Comparison of ENCODE assay signal across 16 mouse cellular contexts in the genomic region with DNA sequence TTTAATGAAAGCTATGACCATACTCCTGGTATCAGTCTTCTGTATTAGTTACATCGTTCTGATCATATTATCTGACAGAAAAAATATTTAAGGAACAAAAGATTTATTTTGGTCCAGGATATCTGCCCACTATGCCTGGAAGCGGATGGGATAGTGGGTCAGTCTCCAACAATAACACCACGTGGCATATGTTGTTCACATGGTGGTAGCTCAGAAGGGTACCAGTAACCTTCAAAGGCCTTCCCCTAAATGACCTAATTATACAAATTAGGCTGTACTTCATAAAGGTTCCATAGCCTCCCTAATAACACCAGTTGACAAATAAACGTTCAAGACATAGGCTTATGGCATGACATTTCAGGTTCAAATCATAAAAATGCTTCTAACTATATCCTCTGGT. TPM values are rescaled to one million over a fixed set of nuclear protein-coding genes. Genes with fewer than 3 reads are reported as not detected.
A peak's percentile ranks its signal among the peaks of the same experiment; 100 is the strongest.
DNase-seq lines count a peak whose midpoint lies in the region; ATAC-seq and TF ChIP-seq lines count a peak whose summit lies in the region.
"Had no signal": no experiment of that assay in that cellular context is flagged by ENCODE, and none has a peak within 500 bp of the region (broad histone marks: within the 10 kb centered on the region; RNA-seq: fewer than 3 reads in every experiment).

No protein-coding gene starts in this region.

- no peak for TF ChIP-seq POLR2A in kidney, adult 2 months (IDR thresholded peaks at IDR 0.05; ENCODE audit: low read depth, low read length)

- no peak for DNase-seq in heart, adult 18-20 months
- DNase-seq in kidney, adult 2 months, result peak; percentile 17
- no peak for DNase-seq in kidney, postnatal 25 days
- DNase-seq: cerebellum, adult 11-12 months; cerebellum, adult 9-11 months; right cerebral cortex, postnatal 4 days had no signal

- H3K4me2 ChIP-seq in heart, embryonic 12.5 days, result no peak overlapping the region
- H3K4me2 ChIP-seq: embryonic facial prominence, embryonic 12.5 days; midbrain, embryonic 12.5 days; neural tube, embryonic 13.5 days had no signal

- WGBS in heart, embryonic 12.5 days, result 65% methylated on average over 4 of the region's 4 CpGs
- WGBS in kidney, adult 2 months, result 72% methylated on average over 4 of the region's 4 CpGs

- H3K27ac ChIP-seq in heart, embryonic 12.5 days (ENCODE audit: poor library complexity, severe bottlenecking), result no peak overlapping the region
- H3K27ac ChIP-seq in kidney, adult 2 months (ENCODE audit: insufficient read depth, low read depth, low read length), result no peak overlapping the region
- H3K27ac ChIP-seq: embryonic facial prominence, embryonic 12.5 days; midbrain, embryonic 12.5 days; neural tube, embryonic 13.5 days had no signal

- no peaks in the 10 kb centered on the region for H3K9me3 ChIP-seq in heart, embryonic 12.5 days (replicated peaks)
- H3K9me3 ChIP-seq in megakaryocyte, embryonic 14.5 days, result no peaks in the 10 kb centered on the region
- H3K9me3 ChIP-seq: embryonic facial prominence, embryonic 12.5 days; lung, embryonic 15.5 days; midbrain, embryonic 12.5 days; neural tube, embryonic 13.5 days had no signal

- ATAC-seq in heart, embryonic 12.5 days (ENCODE audit: insufficient number of reproducible peaks, low FRiP score), result 0 out of 2 replicates have a peak, but pooled peaks have one; percentile 54
- no peak for ATAC-seq in megakaryocyte, adult 5-6 weeks (ENCODE audit: poor library complexity, severe bottlenecking)
- no peak for ATAC-seq in monocyte, adult 5-6 weeks (replicated peaks; ENCODE audit: insufficient number of reproducible peaks, low FRiP score, low TSS enrichment, poor library complexity, severe bottlenecking)
- ATAC-seq: forebrain, embryonic 14.5 days; hindbrain, embryonic 16.5 days had no signal

- H3K4me1 ChIP-seq in heart, embryonic 12.5 days (replicated peaks), result peaks cover 17% of the 10 kb centered on the region; the same call in 1 of the 2 replicates
- H3K4me1 ChIP-seq in kidney, adult 2 months (ENCODE audit: control insufficient read depth, insufficient read depth, low read length), result no peaks in the 10 kb centered on the region
- H3K4me1 ChIP-seq in megakaryocyte, embryonic 14.5 days, result peaks cover 39% of the 10 kb centered on the region
- H3K4me1 ChIP-seq: embryonic facial prominence, embryonic 12.5 days; midbrain, embryonic 12.5 days; neural tube, embryonic 13.5 days had no signal

- H3K4me3 ChIP-seq in heart, embryonic 12.5 days, result no peak overlapping the region
- H3K4me3 ChIP-seq in kidney, adult 2 months (ENCODE audit: insufficient read depth, low read depth, low read length), result no peak overlapping the region
- H3K4me3 ChIP-seq in megakaryocyte, embryonic 14.5 days (replicated peaks), result peak overlapping the region; percentile 62
- H3K4me3 ChIP-seq: embryonic facial prominence, embryonic 12.5 days; midbrain, embryonic 12.5 days; neural tube, embryonic 13.5 days had no signal

- no peaks in the 10 kb centered on the region for H3K27me3 ChIP-seq in heart, embryonic 12.5 days (replicated peaks)
- H3K27me3 ChIP-seq in kidney, adult 2 months (replicated peaks; ENCODE audit: control insufficient read depth, insufficient read depth, low read length), result no peaks in the 10 kb centered on the region
- H3K27me3 ChIP-seq in megakaryocyte, embryonic 14.5 days (replicated peaks), result no peaks in the 10 kb centered on the region
- H3K27me3 ChIP-seq: embryonic facial prominence, embryonic 12.5 days; lung, embryonic 15.5 days; midbrain, embryonic 12.5 days; neural tube, embryonic 13.5 days had no signal

- TF ChIP-seq CTCF in kidney, adult 2 months (conservative IDR thresholded peaks at IDR 0.05; ENCODE audit: insufficient read depth, insufficient read length, low read depth, low read length), result no peak

- H3K36me3 ChIP-seq in heart, embryonic 12.5 days, result no peaks in the 10 kb centered on the region
- no peaks in the 10 kb centered on the region for H3K36me3 ChIP-seq in kidney, adult 2 months (ENCODE audit: control insufficient read depth, insufficient read depth, low read length)
- H3K36me3 ChIP-seq in megakaryocyte, embryonic 14.5 days (replicated peaks; ENCODE audit: low read length), result peaks cover 26% of the 10 kb centered on the region
- H3K36me3 ChIP-seq: embryonic facial prominence, embryonic 12.5 days; lung, embryonic 15.5 days; midbrain, embryonic 12.5 days; neural tube, embryonic 13.5 days had no signal

- H3K9ac ChIP-seq in heart, embryonic 12.5 days, result no peak overlapping the region
- H3K9ac ChIP-seq: embryonic facial prominence, embryonic 12.5 days; lung, embryonic 15.5 days; midbrain, embryonic 12.5 days; neural tube, embryonic 13.5 days had no signal

RNA-seq across cellular contexts. Expression of a gene that starts 0.7 kb away (rescaled TPM):
- polyA plus RNA-seq in heart, embryonic 12.5 days (2016; fragmentation: Nextera tagmentation; extraction: Ambion mirVana), result 30.0 and 32.5 TPM in 2 replicates
- total RNA-seq in heart, adult 18-20 months (2021), result 1 to 10 TPM; 5.2 to 6.4 TPM
- polyA plus RNA-seq in kidney, adult 2 months (2012; rRNA removed), result 4.1 and 5.2 TPM in 2 replicates
- 1.6 and 16.0 TPM in 2 replicates for polyA plus RNA-seq in megakaryocyte, embryonic 14.5 days (2012; ENCODE audit: insufficient read depth, low replicate concordance)
- total RNA-seq in megakaryocyte, adult 5-6 weeks (2015), result 68.4 and 71.2 TPM in 2 replicates
- 106 and 107 TPM in 2 replicates for total RNA-seq in megakaryocyte, adult 5-6 weeks (2017)
- 120 to 251 TPM (median 163 TPM) in 3 replicates for total RNA-seq in monocyte, adult 5-6 weeks (2017)

Comparison
In these comparisons a context has a peak if more than half of its experiments do, and no peak if none do; other contexts are left out.
1. RNA of a gene that starts 0.7 kb away (total RNA-seq): 120 to 251 TPM in monocyte, adult 5-6 weeks and 68.4 to 107 TPM in megakaryocyte, adult 5-6 weeks; 5.2 to 6.4 TPM in heart, adult 18-20 months; every median in the first group is over 4 times any median in the second.